ENCODE assay signal across 36 mouse cellular contexts in genomic region chr11:4033471-4033870, GRCm38 (mm10). TPM values are rescaled to one million over a fixed set of nuclear protein-coding genes. Genes with fewer than 3 reads are reported as not detected.
"Had no signal": no experiment of that assay in that cellular context is flagged by ENCODE, and none has a peak within 500 bp of the region (broad histone marks: within the 10 kb centered on the region; RNA-seq: fewer than 3 reads in every experiment).

No protein-coding gene starts in this region.

- H3K36me3 ChIP-seq: heart, embryonic 12.5 days; hindbrain, embryonic 12.5 days; kidney, embryonic 15.5 days; limb, embryonic 10.5 days; limb, embryonic 12.5 days; liver, embryonic 12.5 days had no signal

- ATAC-seq: forebrain, embryonic 16.5 days; hindbrain, embryonic 16.5 days; intestine, embryonic 16.5 days; liver, embryonic 12.5 days had no signal

- DNase-seq: gastrocnemius, adult 2 months; gastrocnemius, postnatal 10 days; gastrocnemius, postnatal 36 days; heart, adult 18-20 months; heart, postnatal 10 days; heart, postnatal 36 days; kidney, adult 11 months; kidney, adult 2 months; kidney, adult 9 months; kidney, postnatal 14 days; kidney, postnatal 36 days; layer of hippocampus, adult 9-11 months; layer of hippocampus, postnatal 36 days had no signal

- H3K9me3 ChIP-seq: heart, embryonic 12.5 days; hindbrain, embryonic 12.5 days; kidney, embryonic 15.5 days; limb, embryonic 10.5 days; limb, embryonic 12.5 days; liver, embryonic 12.5 days had no signal

- H3K4me3 ChIP-seq: gastrocnemius, adult 2 months; heart, embryonic 12.5 days; hindbrain, embryonic 12.5 days; kidney, embryonic 15.5 days; limb, embryonic 10.5 days; limb, embryonic 12.5 days; liver, embryonic 12.5 days had no signal

- H3K9ac ChIP-seq: heart, embryonic 12.5 days; hindbrain, embryonic 12.5 days; hindbrain, embryonic 14.5 days; kidney, embryonic 15.5 days; limb, embryonic 12.5 days; liver, embryonic 12.5 days; liver, embryonic 14.5 days had no signal

- H3K27ac ChIP-seq: gastrocnemius, adult 2 months; hindbrain, embryonic 12.5 days; hindbrain, embryonic 14.5 days; kidney, embryonic 15.5 days; kidney, postnatal 0 days; limb, embryonic 10.5 days; limb, embryonic 12.5 days; liver, embryonic 12.5 days; liver, embryonic 14.5 days had no signal

- H3K4me1 ChIP-seq: hindbrain, embryonic 12.5 days; kidney, embryonic 15.5 days; liver, embryonic 12.5 days had no signal

- H3K4me2 ChIP-seq: heart, embryonic 12.5 days; hindbrain, embryonic 12.5 days; hindbrain, embryonic 14.5 days; kidney, embryonic 15.5 days; limb, embryonic 12.5 days; liver, embryonic 12.5 days had no signal

RNA-seq across cellular contexts. Expression of gene Sec14l4, which starts 2.2 kb away (rescaled TPM):
- total RNA-seq: gastrocnemius, adult 2 months; gastrocnemius, postnatal 36 days; hematopoietic stem cell, adult 5-6 weeks; left cerebral cortex, adult 18-20 months; left cerebral cortex, postnatal 36 days had no signal
- polyA plus RNA-seq: forebrain, embryonic 16.5 days; heart, embryonic 12.5 days; heart, embryonic 14.5 days; hindbrain, embryonic 12.5 days; hindbrain, embryonic 14.5 days; hindbrain, embryonic 16.5 days; kidney, embryonic 15.5 days; kidney, postnatal 0 days; limb, embryonic 10.5 days; limb, embryonic 12.5 days had no signal

RNA-seq across cellular contexts. Expression of gene Sec14l3, which starts 31.2 kb away (rescaled TPM):
- total RNA-seq: gastrocnemius, adult 2 months; gastrocnemius, postnatal 10 days; gastrocnemius, postnatal 36 days; heart, postnatal 36 days; hematopoietic stem cell, adult 5-6 weeks had no signal
- polyA plus RNA-seq: heart, embryonic 12.5 days; heart, embryonic 14.5 days; hindbrain, embryonic 12.5 days; intestine, embryonic 14.5 days; intestine, embryonic 16.5 days; kidney, embryonic 15.5 days; kidney, postnatal 0 days; large intestine, adult 2 months; limb, embryonic 10.5 days; limb, embryonic 12.5 days; limb, embryonic 14.5 days; liver, embryonic 12.5 days; liver, embryonic 14.5 days had no signal

RNA-seq across cellular contexts. Expression of gene Gal3st1, which starts 50.0 kb away (rescaled TPM):
- polyA plus RNA-seq: heart, embryonic 14.5 days had no signal

RNA-seq across cellular contexts. Expression of gene 4930556J24Rik, which starts 56.9 kb away (rescaled TPM):
- total RNA-seq: gastrocnemius, adult 2 months; gastrocnemius, postnatal 10 days; gastrocnemius, postnatal 36 days; heart, adult 18-20 months; heart, adult 8-10 months; heart, postnatal 10 days; heart, postnatal 36 days; hematopoietic stem cell, adult 5-6 weeks; layer of hippocampus, postnatal 14 days; left cerebral cortex, adult 18-20 months; left cerebral cortex, adult 8-10 months had no signal
- polyA plus RNA-seq: gonadal fat pad, adult 2 months; heart, embryonic 12.5 days; heart, embryonic 14.5 days; hindbrain, embryonic 16.5 days; intestine, embryonic 16.5 days; large intestine, adult 2 months; limb, embryonic 12.5 days; limb, embryonic 14.5 days; liver, embryonic 14.5 days had no signal
